Mouse (Mus musculus): ENCODE measurements at regions not wholly inside any gene's neighbourhood (a gene's known extent, or its start where the extent isn't known, plus 50 kb on each side); places are given as distances from the start of the nearest gene placed in this dataset.
A peak's percentile ranks its signal among the peaks of the same experiment; 100 is the strongest.

- peak; percentile 50; the same call in 1 of the 2 replicates for TF ChIP-seq ZC3H11A (IDR thresholded peaks at IDR 0.05; ENCODE audit: borderline replicate concordance, low read depth, low read length)
- no peak for TF ChIP-seq HCFC1 (IDR thresholded peaks at IDR 0.05; ENCODE audit: borderline replicate concordance, insufficient read depth, low read length)
Observed at GRCm38 (mm10) chr15:10901075-10901474, 51.1 kb upstream of the C1qtnf3 start.
